Mouse (Mus musculus): ENCODE results near the gene Chrdl2. TPM values are rescaled to one million over a fixed set of nuclear protein-coding genes. Genes with fewer than 3 reads are reported as not detected.
"Not testable (repeated sequence)": the region's sequence is repeated elsewhere in the genome, so short reads cannot be mapped to it uniquely, and the experiment has no call there.

Gene Chrdl2
- 0.25 TPM in 1 of 2 replicates, not detected in the other for polyA plus RNA-seq (2015; fragmentation: Nextera tagmentation; extraction: Ambion mirVana)

DNA sequence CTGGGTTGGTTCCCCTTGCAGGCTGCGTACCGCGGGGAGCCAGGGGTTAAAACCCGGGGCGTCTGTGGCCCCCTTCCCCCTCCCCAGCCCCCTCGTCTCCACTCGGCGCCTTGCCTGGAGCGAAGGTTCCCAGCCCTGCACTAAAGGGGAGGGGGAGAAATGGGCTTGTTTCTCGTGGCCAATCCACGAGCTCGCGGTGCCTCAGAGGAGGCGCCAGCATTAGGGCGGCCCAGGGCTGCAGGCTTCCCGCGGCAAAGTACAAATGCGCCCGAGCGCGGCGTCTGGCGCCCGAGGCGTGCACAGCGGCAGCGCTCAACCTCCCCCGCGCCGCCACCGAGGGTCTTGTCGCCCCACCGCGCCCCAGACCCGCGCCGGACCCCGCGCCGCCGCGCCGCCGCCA lies at the start of gene Chrdl2:
Chrdl2 (plus strand) TSS at position 383 of the 400 bp plus-strand sequence.
- Histone ChIP-seq H3K4me2 (peak within 1 kb of the TSS; percentile 95), H3K36me3 (no peaks in the 10 kb centered on the region), H3K27ac (replicated peaks) (no peak within 1 kb of the TSS), H3K9ac (peak within 1 kb of the TSS; percentile 65), H3K27me3 (peaks cover 71% of the 10 kb centered on the region), H3K4me1 (replicated peaks) (peaks cover 16% of the 10 kb centered on the region), H3K4me3 (peak within 1 kb of the TSS; percentile 48), H3K9me3 (no peaks in the 10 kb centered on the region)
- ATAC-seq (ENCODE audit: low read depth) = peak; percentile 75
- WGBS = under 1% methylated on average over 38 of the region's 44 CpGs

DNA sequence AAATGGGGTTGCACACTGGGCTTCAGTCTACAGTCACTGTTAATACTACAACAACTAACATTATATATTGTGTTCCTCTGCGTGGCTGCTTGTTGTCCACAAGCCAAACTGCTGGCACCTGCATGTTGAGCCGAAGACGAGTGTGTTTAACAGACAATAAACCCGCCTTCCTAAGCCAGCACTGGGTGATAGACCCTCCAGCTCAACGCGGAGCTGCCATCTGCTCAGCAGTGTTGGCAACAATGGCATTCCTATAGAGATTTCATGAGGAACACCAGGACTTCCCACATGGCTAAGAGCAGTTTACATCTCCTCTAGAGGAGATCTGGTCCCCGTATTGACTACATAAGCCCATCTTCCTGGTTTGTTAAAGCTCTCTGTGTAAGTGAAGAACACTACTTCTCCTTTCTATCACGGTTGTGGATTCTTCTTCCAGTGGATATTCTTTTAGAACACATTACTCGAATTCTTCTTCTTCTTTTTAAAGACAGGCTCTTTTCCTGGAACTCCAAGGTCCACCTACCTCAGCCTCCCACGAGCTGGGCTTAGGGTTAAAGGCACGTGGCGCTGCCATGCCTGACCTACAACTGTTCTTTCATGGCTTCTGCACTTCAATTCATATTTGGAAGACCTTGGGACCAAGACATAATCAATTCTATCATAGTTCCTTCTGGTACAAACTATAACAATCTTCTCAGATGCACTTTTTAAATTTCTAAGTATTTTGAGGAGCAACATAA lies 48.6 kb upstream of the Chrdl2 start:
- peaks cover 8% of the 10 kb centered on the region for H3K4me1 ChIP-seq (replicated peaks)
- 71% methylated on average over 12 of the region's 12 CpGs for WGBS
- no peak for ATAC-seq (ENCODE audit: low read depth)
- no peaks in the 10 kb centered on the region for H3K36me3 ChIP-seq
- no peaks in the 10 kb centered on the region for H3K27me3 ChIP-seq
- H3K4me2 ChIP-seq = no peak overlapping the region
- H3K9me3 ChIP-seq = no peaks in the 10 kb centered on the region
- H3K27ac ChIP-seq (replicated peaks) = no peak overlapping the region
- H3K4me3 ChIP-seq = no peak overlapping the region
- no peak overlapping the region for H3K9ac ChIP-seq

DNA sequence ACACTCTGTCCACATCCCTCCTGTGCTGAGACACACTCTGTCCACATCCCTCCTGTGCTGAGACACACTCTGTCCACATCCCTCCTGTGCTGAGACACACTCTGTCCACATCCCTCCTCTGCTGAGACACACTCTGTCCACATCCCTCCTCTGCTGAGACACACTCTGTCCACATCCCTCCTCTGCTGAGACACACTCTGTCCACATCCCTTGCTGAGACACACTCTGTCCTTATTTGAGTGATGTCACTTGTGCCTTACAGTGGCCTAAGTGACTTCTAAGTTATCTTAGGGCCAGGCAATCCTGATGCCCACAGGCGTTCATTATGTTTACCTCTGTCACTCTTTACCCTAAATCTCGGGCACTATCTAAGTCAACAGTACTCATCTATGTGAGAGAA lies 45.4 kb upstream of the Chrdl2 start:
- not testable (repeated sequence) for H3K27ac ChIP-seq (replicated peaks); H3K9ac ChIP-seq; H3K4me3 ChIP-seq; ATAC-seq (ENCODE audit: low read depth); H3K36me3 ChIP-seq; H3K9me3 ChIP-seq; H3K27me3 ChIP-seq; H3K4me2 ChIP-seq
- H3K4me1 ChIP-seq (replicated peaks) = peaks cover 36% of the 10 kb centered on the region
- WGBS = 88% methylated on average over 2 of the region's 2 CpGs

- Histone ChIP-seq H3K4me2 (no peak overlapping the region), H3K9ac (no peak overlapping the region), H3K9me3 (no peaks in the 10 kb centered on the region), H3K36me3 (no peaks in the 10 kb centered on the region), H3K4me1 (replicated peaks) (peaks cover 45% of the 10 kb centered on the region), H3K4me3 (no peak overlapping the region), H3K27ac (replicated peaks) (no peak overlapping the region), H3K27me3 (no peaks in the 10 kb centered on the region)
- 95% methylated on average over 2 of the region's 2 CpGs for WGBS
- ATAC-seq (ENCODE audit: low read depth) = no peak
Measured at GRCm38 (mm10) chr7:99961518-99961917, 44.5 kb upstream of the Chrdl2 start.

- Histone ChIP-seq H3K9me3 (no peaks in the 10 kb centered on the region), H3K36me3 (no peaks in the 10 kb centered on the region), H3K4me3 (no peak overlapping the region), H3K27ac (replicated peaks) (no peak overlapping the region), H3K4me1 (replicated peaks) (peaks cover 52% of the 10 kb centered on the region), H3K4me2 (no peak overlapping the region), H3K9ac (no peak overlapping the region), H3K27me3 (no peaks in the 10 kb centered on the region)
- no peak for ATAC-seq (ENCODE audit: low read depth)
- 64% methylated on average over 8 of the region's 8 CpGs for WGBS
Measured at GRCm38 (mm10) chr7:99962536-99963236, 43.3 kb upstream of the Chrdl2 start.

GRCm38 (mm10) chr7:99963237-99963860 lies 42.6 kb upstream of the Chrdl2 start:
- 77% methylated on average over 3 of the region's 3 CpGs for WGBS
- no peaks in the 10 kb centered on the region for H3K36me3 ChIP-seq
- no peak overlapping the region for H3K27ac ChIP-seq (replicated peaks)
- H3K4me3 ChIP-seq = no peak overlapping the region
- H3K9me3 ChIP-seq = no peaks in the 10 kb centered on the region
- no peak overlapping the region for H3K4me2 ChIP-seq
- peaks cover 53% of the 10 kb centered on the region for H3K4me1 ChIP-seq (replicated peaks)
- no peak overlapping the region for H3K9ac ChIP-seq
- ATAC-seq (ENCODE audit: low read depth) = no peak
- no peaks in the 10 kb centered on the region for H3K27me3 ChIP-seq

DNA sequence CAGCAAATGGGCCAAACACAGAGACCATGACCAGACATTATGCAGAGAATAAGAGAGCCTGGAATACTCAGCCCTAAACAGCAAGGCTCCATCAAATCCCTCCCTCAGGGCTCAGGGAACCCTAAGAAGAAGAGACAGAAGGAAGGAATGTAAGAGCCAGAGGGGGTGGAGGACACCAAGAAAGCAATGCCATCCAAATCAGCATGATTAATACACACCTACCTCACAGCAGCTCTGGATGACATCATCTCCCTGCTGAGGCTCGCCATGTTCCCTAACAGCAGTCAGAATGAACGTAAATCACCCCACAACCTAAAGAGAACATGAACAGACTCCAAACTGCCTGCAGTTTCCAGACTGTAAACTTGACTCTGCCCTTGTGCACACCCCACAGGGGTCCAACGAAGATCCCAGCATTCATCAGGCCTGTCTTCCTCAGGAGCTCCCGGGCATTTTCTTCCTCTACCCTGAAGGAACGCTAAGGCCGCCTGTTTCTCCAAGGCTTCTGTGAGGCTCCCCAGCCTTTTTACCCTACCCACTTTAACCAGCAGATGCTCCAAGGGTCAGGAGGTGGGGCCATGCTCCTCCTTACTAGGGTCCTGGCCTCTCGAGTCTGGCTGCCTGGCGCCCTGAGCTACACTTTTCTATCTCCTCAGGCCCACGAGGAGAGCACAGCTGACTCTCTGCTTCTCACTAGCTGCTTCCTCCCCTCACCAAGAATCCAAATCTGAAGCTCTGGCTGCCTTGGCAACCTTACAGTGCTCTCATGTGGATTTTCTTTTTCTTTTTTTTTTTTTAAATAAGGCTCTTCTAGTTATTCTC lies 40.7 kb upstream of the Chrdl2 start:
- 6% methylated on average over 9 of the region's 9 CpGs for WGBS
- H3K9ac ChIP-seq = peak overlapping the region; percentile 59
- peak overlapping the region; percentile 42 for H3K4me2 ChIP-seq
- no peaks in the 10 kb centered on the region for H3K9me3 ChIP-seq
- peak; percentile 66 for ATAC-seq (ENCODE audit: low read depth)
- H3K4me3 ChIP-seq = no peak overlapping the region
- H3K36me3 ChIP-seq = no peaks in the 10 kb centered on the region
- peak overlapping the region; percentile 91 for H3K27ac ChIP-seq (replicated peaks)
- H3K4me1 ChIP-seq (replicated peaks) = peaks cover 72% of the 10 kb centered on the region
- H3K27me3 ChIP-seq = no peaks in the 10 kb centered on the region

- H3K4me1 ChIP-seq (replicated peaks) = peaks cover 77% of the 10 kb centered on the region
- no peak overlapping the region for H3K4me3 ChIP-seq
- 0 out of 2 replicates have a peak overlapping the region, but pooled peaks have one; percentile 42 for H3K4me2 ChIP-seq
- peak; percentile 37; the same call in 1 of the 2 replicates for ATAC-seq (ENCODE audit: low read depth)
- H3K9ac ChIP-seq = 0 out of 2 replicates have a peak overlapping the region, but pooled peaks have one; percentile 47
- H3K9me3 ChIP-seq = no peaks in the 10 kb centered on the region
- no peaks in the 10 kb centered on the region for H3K27me3 ChIP-seq
- no peaks in the 10 kb centered on the region for H3K36me3 ChIP-seq
- WGBS = 31% methylated on average over 9 of the region's 9 CpGs
- H3K27ac ChIP-seq (replicated peaks) = peak overlapping the region; percentile 91
Measured at GRCm38 (mm10) chr7:99966011-99966721, 39.8 kb upstream of the Chrdl2 start.

GRCm38 (mm10) chr7:99969151-99969550 lies 36.8 kb upstream of the Chrdl2 start:
- no peaks in the 10 kb centered on the region for H3K9me3 ChIP-seq
- no peak overlapping the region for H3K27ac ChIP-seq (replicated peaks)
- no peak overlapping the region for H3K4me3 ChIP-seq
- peaks cover 85% of the 10 kb centered on the region for H3K4me1 ChIP-seq (replicated peaks)
- no peak overlapping the region for H3K4me2 ChIP-seq
- WGBS = 82% methylated on average over 4 of the region's 4 CpGs
- ATAC-seq (ENCODE audit: low read depth) = no peak
- no peaks in the 10 kb centered on the region for H3K36me3 ChIP-seq
- no peak overlapping the region for H3K9ac ChIP-seq
- no peaks in the 10 kb centered on the region for H3K27me3 ChIP-seq

DNA sequence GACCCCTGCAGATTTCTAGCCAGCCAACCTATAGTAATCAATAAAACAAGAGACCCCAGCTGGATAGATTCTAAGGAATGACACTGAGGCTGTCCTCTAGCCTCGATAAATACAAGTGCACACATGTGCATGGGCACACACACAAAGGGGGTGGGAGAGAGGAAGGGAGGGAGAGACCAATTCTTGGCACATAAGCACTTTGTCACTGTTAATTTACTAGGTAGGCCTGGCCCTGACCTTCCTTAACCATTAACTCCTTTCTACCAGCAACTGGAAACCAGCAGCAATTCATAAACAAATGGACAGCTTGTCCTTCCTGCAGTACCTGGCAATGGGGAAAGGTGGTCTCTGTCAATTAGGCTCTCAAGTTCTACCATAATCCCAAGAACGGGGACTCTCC lies 34.0 kb upstream of the Chrdl2 start:
- 56% methylated on average over 2 of the region's 2 CpGs for WGBS

GRCm38 (mm10) chr7:99972912-99973311 lies 33.1 kb upstream of the Chrdl2 start:
- H3K27me3 ChIP-seq; H3K27ac ChIP-seq (replicated peaks); H3K9me3 ChIP-seq; H3K4me3 ChIP-seq; H3K9ac ChIP-seq; H3K36me3 ChIP-seq; ATAC-seq (ENCODE audit: low read depth); H3K4me2 ChIP-seq: not testable (repeated sequence)
- H3K4me1 ChIP-seq (replicated peaks) = peaks cover 67% of the 10 kb centered on the region
- WGBS = 68% methylated on average over 3 of the region's 3 CpGs

More for the DNA sequence above, 34.0 kb upstream of the Chrdl2 start:
- Histone ChIP-seq H3K4me1 (replicated peaks) (peaks cover 69% of the 10 kb centered on the region), H3K27me3 (no peaks in the 10 kb centered on the region), H3K9ac (no peak overlapping the region), H3K36me3 (no peaks in the 10 kb centered on the region), H3K9me3 (no peaks in the 10 kb centered on the region), H3K4me3 (no peak overlapping the region), H3K27ac (replicated peaks) (peak overlapping the region; percentile 29; the same call in 1 of the 2 replicates), H3K4me2 (no peak overlapping the region)
- ATAC-seq (ENCODE audit: low read depth) = no peak

Data from neural tube, embryonic 13.5 days (tissue).